ENCODE assay signal across 14 mouse cellular contexts in genomic region chr11:101472336-101472735, GRCm38 (mm10). TPM values are rescaled to one million over a fixed set of nuclear protein-coding genes. Genes with fewer than 3 reads are reported as not detected.
DNase-seq lines count a peak whose midpoint lies in the region; ATAC-seq and TF ChIP-seq lines count a peak whose summit lies in the region.
"Had no signal": no experiment of that assay in that cellular context is flagged by ENCODE, and none has a peak within 500 bp of the region (broad histone marks: within the 10 kb centered on the region; RNA-seq: fewer than 3 reads in every experiment).

No protein-coding gene starts in this region.

- no peak for ATAC-seq in forebrain, embryonic 13.5 days
- ATAC-seq in forebrain, embryonic 11.5 days (replicated peaks; ENCODE audit: low FRiP score): no peak
- no peak for ATAC-seq in neural tube, embryonic 13.5 days (ENCODE audit: low read depth)
- ATAC-seq in neural tube, embryonic 15.5 days (ENCODE audit: low FRiP score): no peak
- no peak for ATAC-seq in hindbrain, embryonic 12.5 days (ENCODE audit: low FRiP score)
- ATAC-seq: inflammation-experienced regulatory T-cells, adult 6 months had no signal

- no peaks in the 10 kb centered on the region for H3K9me3 ChIP-seq in forebrain, embryonic 13.5 days (replicated peaks)
- H3K9me3 ChIP-seq in forebrain, embryonic 11.5 days (ENCODE audit: control insufficient read depth, low read length): no peaks in the 10 kb centered on the region
- no peaks in the 10 kb centered on the region for H3K9me3 ChIP-seq in neural tube, embryonic 13.5 days
- H3K9me3 ChIP-seq in neural tube, embryonic 15.5 days (replicated peaks): no peaks in the 10 kb centered on the region
- H3K9me3 ChIP-seq in hindbrain, embryonic 12.5 days (replicated peaks): no peaks in the 10 kb centered on the region
- H3K9me3 ChIP-seq: kidney, embryonic 15.5 days; lung, embryonic 15.5 days; megakaryocyte, embryonic 14.5 days had no signal

- peak overlapping the region; percentile 25 for H3K27ac ChIP-seq in forebrain, embryonic 13.5 days
- H3K27ac ChIP-seq in forebrain, embryonic 11.5 days (ENCODE audit: low read depth, low read length): no peak overlapping the region
- H3K27ac ChIP-seq in layer of hippocampus, adult 2 months: peak overlapping the region; percentile 33; the same call in 1 of the 2 replicates
- peak overlapping the region; percentile 19; the same call in 1 of the 2 replicates for H3K27ac ChIP-seq in neural tube, embryonic 13.5 days (replicated peaks)
- H3K27ac ChIP-seq in neural tube, embryonic 15.5 days (replicated peaks): no peak overlapping the region
- H3K27ac ChIP-seq in hindbrain, embryonic 12.5 days: peak overlapping the region; percentile 46
- H3K27ac ChIP-seq: kidney, embryonic 15.5 days; lung, embryonic 15.5 days had no signal

- no peaks in the 10 kb centered on the region for H3K27me3 ChIP-seq in forebrain, embryonic 13.5 days
- H3K27me3 ChIP-seq in forebrain, embryonic 11.5 days (ENCODE audit: control insufficient read depth, insufficient read depth, low read length): no peaks in the 10 kb centered on the region
- no peaks in the 10 kb centered on the region for H3K27me3 ChIP-seq in neural tube, embryonic 13.5 days
- H3K27me3 ChIP-seq in neural tube, embryonic 15.5 days (replicated peaks): no peaks in the 10 kb centered on the region
- H3K27me3 ChIP-seq in hindbrain, embryonic 12.5 days: no peaks in the 10 kb centered on the region
- H3K27me3 ChIP-seq: kidney, embryonic 15.5 days; lung, embryonic 15.5 days had no signal

- no peak overlapping the region for H3K4me3 ChIP-seq in forebrain, embryonic 13.5 days
- H3K4me3 ChIP-seq in forebrain, embryonic 11.5 days (ENCODE audit: low read depth, low read length): no peak overlapping the region
- no peak overlapping the region for H3K4me3 ChIP-seq in layer of hippocampus, adult 2 months
- no peak overlapping the region for H3K4me3 ChIP-seq in neural tube, embryonic 13.5 days
- H3K4me3 ChIP-seq in neural tube, embryonic 15.5 days (replicated peaks): no peak overlapping the region
- no peak overlapping the region for H3K4me3 ChIP-seq in hindbrain, embryonic 12.5 days
- H3K4me3 ChIP-seq: kidney, embryonic 15.5 days; lung, embryonic 15.5 days; megakaryocyte, embryonic 14.5 days had no signal

- 0 out of 2 replicates have a peak overlapping the region, but pooled peaks have one; percentile 5 for H3K4me2 ChIP-seq in forebrain, embryonic 13.5 days
- H3K4me2 ChIP-seq in forebrain, embryonic 11.5 days (ENCODE audit: low read depth, low read length, severe bottlenecking): no peak overlapping the region
- no peak overlapping the region for H3K4me2 ChIP-seq in neural tube, embryonic 13.5 days
- no peak overlapping the region for H3K4me2 ChIP-seq in neural tube, embryonic 15.5 days
- no peak overlapping the region for H3K4me2 ChIP-seq in hindbrain, embryonic 12.5 days (replicated peaks)
- H3K4me2 ChIP-seq: kidney, embryonic 15.5 days; lung, embryonic 15.5 days had no signal

- peaks cover 11% of the 10 kb centered on the region for H3K36me3 ChIP-seq in forebrain, embryonic 13.5 days (ENCODE audit: poor library complexity, severe bottlenecking)
- H3K36me3 ChIP-seq in forebrain, embryonic 11.5 days (ENCODE audit: control insufficient read depth, insufficient read depth, low read length): no peaks in the 10 kb centered on the region
- H3K36me3 ChIP-seq in neural tube, embryonic 13.5 days: peaks cover 17% of the 10 kb centered on the region
- H3K36me3 ChIP-seq in neural tube, embryonic 15.5 days: peaks cover 12% of the 10 kb centered on the region
- H3K36me3 ChIP-seq in hindbrain, embryonic 12.5 days: peaks cover 11% of the 10 kb centered on the region; the same call in 1 of the 2 replicates
- H3K36me3 ChIP-seq: kidney, embryonic 15.5 days; lung, embryonic 15.5 days had no signal

- TF ChIP-seq CTCF in layer of hippocampus, adult 2 months (conservative IDR thresholded peaks at IDR 0.05): no peak

- H3K4me1 ChIP-seq in forebrain, embryonic 13.5 days: peaks cover 58% of the 10 kb centered on the region
- H3K4me1 ChIP-seq in forebrain, embryonic 11.5 days (replicated peaks; ENCODE audit: control insufficient read depth, insufficient read depth, low read length): peaks cover 13% of the 10 kb centered on the region; the same call in 1 of the 2 replicates
- peaks cover 59% of the 10 kb centered on the region for H3K4me1 ChIP-seq in neural tube, embryonic 13.5 days (replicated peaks)
- H3K4me1 ChIP-seq in neural tube, embryonic 15.5 days: peaks cover 35% of the 10 kb centered on the region
- peaks cover 51% of the 10 kb centered on the region for H3K4me1 ChIP-seq in hindbrain, embryonic 12.5 days

- no peak overlapping the region for H3K9ac ChIP-seq in forebrain, embryonic 13.5 days
- no peak overlapping the region for H3K9ac ChIP-seq in forebrain, embryonic 11.5 days (ENCODE audit: low read length)
- no peak overlapping the region for H3K9ac ChIP-seq in neural tube, embryonic 13.5 days
- no peak overlapping the region for H3K9ac ChIP-seq in neural tube, embryonic 15.5 days (replicated peaks)
- H3K9ac ChIP-seq in hindbrain, embryonic 12.5 days: no peak overlapping the region
- H3K9ac ChIP-seq: kidney, embryonic 15.5 days; lung, embryonic 15.5 days had no signal

- 62% methylated on average over 7 of the region's 7 CpGs for WGBS in forebrain, embryonic 13.5 days
- 57% methylated on average over 7 of the region's 7 CpGs for WGBS in forebrain, embryonic 11.5 days
- 47% methylated on average over 7 of the region's 7 CpGs for WGBS in neural tube, embryonic 13.5 days
- WGBS in neural tube, embryonic 15.5 days: 62% methylated on average over 7 of the region's 7 CpGs
- 47% methylated on average over 7 of the region's 7 CpGs for WGBS in hindbrain, embryonic 12.5 days

- DNase-seq in forebrain, embryonic 11.5 days (ENCODE audit: low spot score): no peak
- peak in 1 of 2 experiments; percentile 36 for DNase-seq in layer of hippocampus, adult 2 months (ENCODE audit: low spot score in 2 of 2)
- DNase-seq in layer of hippocampus, adult 8-10 months (ENCODE audit: low spot score in 2 of 2): no peak
- DNase-seq in Muller cell, postnatal 12 days (ENCODE audit: inconsistent ontology term): no peak
- DNase-seq: adrenal gland, postnatal 10 days; heart, adult 18-20 months had no signal

RNA-seq across cellular contexts. Expression of gene Vat1, which starts 6.3 kb away (rescaled TPM):
- 61.3 and 67.0 TPM in 2 replicates for polyA plus RNA-seq in forebrain, embryonic 13.5 days (2015; fragmentation: Nextera tagmentation; extraction: Ambion mirVana)
- polyA plus RNA-seq in forebrain, embryonic 11.5 days (2014; fragmentation: Nextera tagmentation; extraction: Ambion mirVana): 47.0 and 51.4 TPM in 2 replicates
- 10 to 100 TPM; 25.3 to 27.7 TPM for total RNA-seq in layer of hippocampus, adult 2 months (2021)
- total RNA-seq in layer of hippocampus, adult 8-10 months (2022): 10 to 100 TPM; 27.9 to 42.8 (median 34.9) TPM
- 72.6 and 75.8 TPM in 2 replicates for polyA plus RNA-seq in neural tube, embryonic 13.5 days (2015; fragmentation: Nextera tagmentation; extraction: Ambion mirVana)
- polyA plus RNA-seq in neural tube, embryonic 15.5 days (2015; fragmentation: Nextera tagmentation; extraction: Ambion mirVana): 95.4 and 105 TPM in 2 replicates
- 94.8 and 95.7 TPM in 2 replicates for polyA plus RNA-seq in hindbrain, embryonic 12.5 days (2016; fragmentation: Nextera tagmentation; extraction: Ambion mirVana)

RNA-seq across cellular contexts. Expression of gene Rnd2, which starts 7.5 kb away (rescaled TPM):
- 155 and 197 TPM in 2 replicates for polyA plus RNA-seq in forebrain, embryonic 13.5 days (2015; fragmentation: Nextera tagmentation; extraction: Ambion mirVana)
- polyA plus RNA-seq in forebrain, embryonic 11.5 days (2014; fragmentation: Nextera tagmentation; extraction: Ambion mirVana): 43.5 and 49.0 TPM in 2 replicates
- total RNA-seq in layer of hippocampus, adult 2 months (2021): 100 to 1,000 TPM; 113 to 122 TPM
- total RNA-seq in layer of hippocampus, adult 8-10 months (2022): 100 to 1,000 TPM; 109 to 121 (median 110) TPM
- 80.5 and 83.0 TPM in 2 replicates for polyA plus RNA-seq in neural tube, embryonic 13.5 days (2015; fragmentation: Nextera tagmentation; extraction: Ambion mirVana)
- 63.6 and 71.7 TPM in 2 replicates for polyA plus RNA-seq in neural tube, embryonic 15.5 days (2015; fragmentation: Nextera tagmentation; extraction: Ambion mirVana)
- polyA plus RNA-seq in hindbrain, embryonic 12.5 days (2016; fragmentation: Nextera tagmentation; extraction: Ambion mirVana): 112 and 121 TPM in 2 replicates
- polyA plus RNA-seq: inflammation-experienced regulatory T-cells, adult 6 months had no signal

RNA-seq across cellular contexts. Expression of gene Ifi35, which starts 24.1 kb away (rescaled TPM):
- polyA plus RNA-seq in forebrain, embryonic 13.5 days (2015; fragmentation: Nextera tagmentation; extraction: Ambion mirVana): 2.3 and 2.5 TPM in 2 replicates
- 3.8 and 3.9 TPM in 2 replicates for polyA plus RNA-seq in forebrain, embryonic 11.5 days (2014; fragmentation: Nextera tagmentation; extraction: Ambion mirVana)
- total RNA-seq in layer of hippocampus, adult 2 months (2021): 1 to 10 TPM; 2.4 to 3.5 TPM
- 1 to 10 TPM; 2.2 to 7.6 (median 3.5) TPM for total RNA-seq in layer of hippocampus, adult 8-10 months (2022)
- polyA plus RNA-seq in neural tube, embryonic 13.5 days (2015; fragmentation: Nextera tagmentation; extraction: Ambion mirVana): 3.6 and 3.8 TPM in 2 replicates
- 3.9 and 17.0 TPM in 2 replicates for polyA plus RNA-seq in neural tube, embryonic 15.5 days (2015; fragmentation: Nextera tagmentation; extraction: Ambion mirVana)
- polyA plus RNA-seq in hindbrain, embryonic 12.5 days (2016; fragmentation: Nextera tagmentation; extraction: Ambion mirVana): 4.2 and 5.7 TPM in 2 replicates

RNA-seq across cellular contexts. Expression of gene Rpl27, which starts 30.2 kb away (rescaled TPM):
- 338 and 387 TPM in 2 replicates for polyA plus RNA-seq in forebrain, embryonic 13.5 days (2015; fragmentation: Nextera tagmentation; extraction: Ambion mirVana)
- polyA plus RNA-seq in forebrain, embryonic 11.5 days (2014; fragmentation: Nextera tagmentation; extraction: Ambion mirVana): 370 and 424 TPM in 2 replicates
- 10 to 100 TPM; 31.6 to 32.9 TPM for total RNA-seq in layer of hippocampus, adult 2 months (2021)
- total RNA-seq in layer of hippocampus, adult 8-10 months (2022): 10 to 100 TPM; 23.9 to 46.8 (median 33.8) TPM
- polyA plus RNA-seq in neural tube, embryonic 13.5 days (2015; fragmentation: Nextera tagmentation; extraction: Ambion mirVana): 303 and 315 TPM in 2 replicates
- 245 and 254 TPM in 2 replicates for polyA plus RNA-seq in neural tube, embryonic 15.5 days (2015; fragmentation: Nextera tagmentation; extraction: Ambion mirVana)
- polyA plus RNA-seq in hindbrain, embryonic 12.5 days (2016; fragmentation: Nextera tagmentation; extraction: Ambion mirVana): 320 and 344 TPM in 2 replicates

RNA-seq across cellular contexts. Expression of gene Ptges3l, which starts 47.2 kb away (rescaled TPM):
- polyA plus RNA-seq in forebrain, embryonic 13.5 days (2015; fragmentation: Nextera tagmentation; extraction: Ambion mirVana): 1.2 TPM in 2 replicates
- 1.6 and 2.7 TPM in 2 replicates for polyA plus RNA-seq in forebrain, embryonic 11.5 days (2014; fragmentation: Nextera tagmentation; extraction: Ambion mirVana)
- total RNA-seq in layer of hippocampus, adult 2 months (2021): 1 to 10 TPM in 1 of 2 experiments, under 1 TPM in 1; 0.71 to 2.0 TPM
- 1 to 10 TPM in 3 of 4 experiments, under 1 TPM in 1; 0.74 to 1.5 (median 1.3) TPM for total RNA-seq in layer of hippocampus, adult 8-10 months (2022)
- polyA plus RNA-seq in neural tube, embryonic 13.5 days (2015; fragmentation: Nextera tagmentation; extraction: Ambion mirVana): 3.3 and 4.3 TPM in 2 replicates
- polyA plus RNA-seq in neural tube, embryonic 15.5 days (2015; fragmentation: Nextera tagmentation; extraction: Ambion mirVana): 4.3 and 4.5 TPM in 2 replicates
- 3.0 and 5.9 TPM in 2 replicates for polyA plus RNA-seq in hindbrain, embryonic 12.5 days (2016; fragmentation: Nextera tagmentation; extraction: Ambion mirVana)

Comparison
In these comparisons a context has a peak if more than half of its experiments do, and no peak if none do; other contexts are left out.
1. H3K27ac ChIP-seq: peak in forebrain, embryonic 13.5 days (single experiment), layer of hippocampus, adult 2 months (single experiment), neural tube, embryonic 13.5 days (single experiment) and hindbrain, embryonic 12.5 days (single experiment); none in forebrain, embryonic 11.5 days (single experiment) and neural tube, embryonic 15.5 days (single experiment).